Mouse (Mus musculus) heart, adult 2 months (tissue): ENCODE measurements at regions not wholly inside any gene's neighbourhood (a gene's known extent, or its start where the extent isn't known, plus 50 kb on each side); places are given as distances from the start of the nearest gene placed in this dataset.

ENCODE experiments used
- CTCF ChIP-seq: fragments of 200-600 bp; IDR thresholded peaks from 2 replicates; pipeline ENCODE4 v1.8.1; 2022; ENCODE audit warnings: antibody characterized with exemption, mild to moderate bottlenecking, moderate library complexity
- EP300 ChIP-seq: fragments of 200-500 bp; IDR thresholded peaks from 2 replicates; pipeline ENCODE4 v1.6.1; 2011; ENCODE audit warnings: low read depth, low read length, control low read depth; ENCODE audit not compliant: insufficient read depth
- POLR2A ChIP-seq: fragments of 200-500 bp; IDR thresholded peaks from 2 replicates; pipeline ENCODE4 v1.6.1; 2011; ENCODE audit warnings: mild to moderate bottlenecking, low read depth, low read length, control low read depth; ENCODE audit not compliant: insufficient read depth

DNA sequence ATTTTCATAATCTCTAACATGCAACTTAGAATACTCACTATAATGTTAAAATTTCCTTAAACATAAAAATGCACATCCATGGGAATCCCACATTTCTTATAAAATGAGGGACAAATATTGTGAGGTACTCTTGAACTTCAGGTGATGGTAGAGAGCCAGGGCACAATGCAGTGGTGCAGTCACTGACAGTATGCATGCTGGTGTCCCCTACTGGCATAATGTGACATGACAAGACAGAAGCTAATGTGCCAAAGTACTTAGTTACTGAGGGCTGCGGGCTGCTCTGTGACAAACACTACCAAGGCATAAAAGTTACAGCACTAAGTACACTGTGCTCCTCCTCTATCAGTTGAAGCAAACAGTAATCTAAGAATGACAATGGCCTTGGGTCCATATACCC lies 131.3 kb downstream of the Areg start:
- TF ChIP-seq CTCF (peak; percentile 59), POLR2A (no peak), EP300 (no peak)
